Mouse (Mus musculus) adrenal gland, postnatal 14 days (tissue): ENCODE measurements around the gene Ablim1. TPM values are rescaled to one million over a fixed set of nuclear protein-coding genes. Genes with fewer than 3 reads are reported as not detected.
A peak's percentile ranks its signal among the peaks of the same experiment; 100 is the strongest.

ENCODE experiments used
- DNase-seq: peaks from one replicate; pipeline ENCODE4 v3.0.0; 2021; ENCODE audit warnings: mixed read lengths
- total RNA-seq: library from RNA; stranded (reverse); gene quantifications from 2 replicates; pipeline ENCODE4 v1.2.3, GENCODE M21; 2021

Gene Ablim1
- total RNA-seq, 1 experiment from 2014 or later = 68.8 TPM

DNA sequence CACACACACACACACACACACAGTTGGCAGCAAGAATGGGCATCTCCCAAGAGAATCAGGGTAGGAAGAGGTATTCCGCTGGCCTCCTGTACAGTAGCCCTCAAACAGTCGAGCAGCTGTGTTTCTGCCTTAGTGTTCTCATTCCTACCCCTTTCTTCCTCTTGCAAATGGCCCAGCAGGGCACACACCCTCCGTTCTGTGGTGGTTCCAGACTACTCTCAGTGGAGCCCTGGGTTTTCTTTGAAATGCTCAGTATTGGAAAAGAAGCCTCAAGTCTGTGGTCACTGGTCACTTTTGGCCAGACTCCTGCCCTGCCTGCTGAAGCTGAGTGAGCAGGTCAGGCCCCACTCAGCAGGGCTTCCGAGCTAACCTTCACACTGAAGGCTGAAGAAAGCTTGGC lies 305.1 kb downstream of the Ablim1 start:
- DNase-seq = no peak

- peak; percentile 81 for DNase-seq
Observed at GRCm38 (mm10) chr19:57007781-57008710, 306.7 kb downstream of the Ablim1 start, which contains the start of gene Afap1l2. Gene Afap1l2, minus strand, starts transcription at chr19:57008228.

DNA sequence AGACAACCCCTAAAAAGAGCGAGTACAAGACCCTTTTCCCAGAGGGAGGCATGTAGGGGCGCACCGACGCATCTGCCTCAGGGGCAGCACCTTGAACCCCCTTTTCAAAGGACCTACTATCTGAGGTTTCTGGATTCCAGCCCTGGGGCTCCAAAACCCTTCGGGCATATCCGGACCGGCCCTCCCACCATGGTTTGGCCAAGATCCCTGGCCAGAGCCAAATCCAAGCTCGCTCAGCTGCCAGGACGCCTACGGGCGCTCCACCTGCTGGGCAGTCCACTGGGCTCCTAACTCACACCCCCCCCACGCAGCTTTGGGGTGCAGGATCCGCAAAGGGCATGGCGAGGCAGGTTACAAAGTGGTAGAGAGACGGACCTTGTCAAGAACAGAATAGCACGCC lies 307.4 kb downstream of the Ablim1 start:
- DNase-seq = peak; percentile 65

- no peak for DNase-seq
Observed at GRCm38 (mm10) chr19:57006841-57007240, 307.9 kb downstream of the Ablim1 start.

GRCm38 (mm10) chr19:57005062-57005461 lies 309.7 kb downstream of the Ablim1 start:
- DNase-seq = no peak

- DNase-seq = peak; percentile 57
Observed at GRCm38 (mm10) chr19:57003460-57003810, 311.3 kb downstream of the Ablim1 start.

GRCm38 (mm10) chr19:57002741-57003459 lies 311.8 kb downstream of the Ablim1 start:
- no peak for DNase-seq

- DNase-seq = peak; percentile 4
Observed at GRCm38 (mm10) chr19:57001926-57002325, 312.8 kb downstream of the Ablim1 start.

DNA sequence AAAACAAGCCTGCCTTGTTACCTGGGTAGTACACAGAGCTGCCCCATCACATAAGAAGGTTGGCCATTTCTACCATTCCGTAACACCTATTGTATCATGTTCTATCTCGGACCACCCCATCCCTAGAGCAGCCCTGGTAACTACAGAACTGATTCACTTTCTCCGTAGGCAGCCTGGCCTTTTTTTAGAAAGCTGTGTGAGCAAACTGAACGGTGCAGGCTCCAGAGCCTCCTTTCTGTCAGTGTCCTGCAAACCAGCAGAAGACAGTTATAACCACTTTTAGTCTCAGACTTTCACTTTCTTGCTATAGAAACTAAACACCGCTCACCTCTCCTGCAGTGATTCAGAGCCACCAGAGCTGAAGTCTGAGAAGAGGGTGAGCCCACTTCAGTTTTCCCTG lies 314.1 kb downstream of the Ablim1 start:
- peak; percentile 0 for DNase-seq

GRCm38 (mm10) chr19:56999781-57000180 lies 314.9 kb downstream of the Ablim1 start:
- DNase-seq = peak; percentile 2

- no peak for DNase-seq
Observed at GRCm38 (mm10) chr19:56998910-56999309, 315.8 kb downstream of the Ablim1 start.

DNA sequence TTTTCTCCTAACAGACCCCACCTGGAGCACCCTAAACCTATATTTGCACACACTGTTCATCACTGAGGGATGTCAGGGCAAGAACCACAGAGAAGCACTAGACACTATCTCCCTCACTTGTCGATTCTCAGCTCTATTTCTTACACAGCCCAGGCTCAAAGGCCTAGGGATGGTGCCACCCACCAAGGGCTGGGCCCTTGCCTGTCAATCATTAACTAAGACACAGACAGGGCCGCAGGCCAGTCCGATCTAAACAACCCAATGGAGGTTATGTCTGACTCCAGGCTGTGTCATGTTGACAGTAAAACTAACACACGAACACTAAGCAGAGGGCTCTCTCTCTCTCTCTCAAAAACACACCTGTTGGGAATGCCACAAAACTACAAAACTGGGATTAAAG lies 316.4 kb downstream of the Ablim1 start:
- no peak for DNase-seq

- DNase-seq = peak; percentile 48
Observed at GRCm38 (mm10) chr19:56997164-56997599, 317.5 kb downstream of the Ablim1 start.

- no peak for DNase-seq
Observed at GRCm38 (mm10) chr19:56995441-56995840, 319.3 kb downstream of the Ablim1 start.

- peak; percentile 62 for DNase-seq
Observed at GRCm38 (mm10) chr19:56994653-56995052, 320.1 kb downstream of the Ablim1 start.

DNA sequence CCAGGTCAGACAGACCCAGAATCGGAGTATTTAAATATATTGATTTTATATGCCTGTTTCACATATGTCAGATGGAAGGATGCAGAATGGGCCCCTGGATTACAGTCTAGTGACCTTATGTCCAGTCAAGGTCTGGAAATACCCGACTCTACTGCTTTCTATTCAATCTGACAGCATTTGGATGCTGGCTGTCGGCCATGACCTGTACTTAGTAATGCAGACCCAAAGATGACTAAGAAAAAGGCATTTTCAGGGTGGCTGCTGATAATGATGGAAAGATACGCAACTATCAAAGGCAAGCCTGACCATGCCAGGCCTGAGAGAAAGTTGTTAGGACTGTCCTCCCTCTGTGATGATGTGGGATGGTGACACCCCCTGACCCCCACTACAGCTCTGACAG lies 321.0 kb downstream of the Ablim1 start:
- DNase-seq = peak; percentile 77

DNA sequence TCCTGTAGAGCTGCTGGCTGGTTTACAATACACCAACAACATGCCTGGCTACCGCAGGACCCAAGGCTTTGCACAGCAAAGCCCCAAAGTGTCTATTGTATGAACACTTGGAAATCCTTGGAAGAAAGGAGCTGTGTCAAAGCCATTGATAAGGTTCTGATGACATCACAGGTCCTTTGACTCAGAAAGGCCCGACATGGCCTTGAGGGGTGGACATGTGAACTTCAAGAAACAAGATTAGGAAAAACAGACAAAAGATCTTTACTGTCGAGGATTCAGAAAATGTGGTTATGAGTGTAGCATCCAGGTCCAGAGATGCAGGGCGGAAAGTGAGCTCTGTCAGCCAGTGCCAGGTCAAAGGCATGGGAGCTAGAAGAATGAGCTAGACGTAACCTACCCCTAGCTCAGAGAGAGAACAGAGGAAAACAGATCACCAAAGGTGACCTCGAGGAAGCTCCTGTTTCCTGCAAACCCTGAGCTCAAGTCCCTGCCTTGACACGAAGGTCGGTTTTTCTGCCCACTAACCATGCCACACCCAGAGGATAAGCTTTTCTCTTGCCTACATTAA lies 321.7 kb downstream of the Ablim1 start:
- peak; percentile 37 for DNase-seq

- DNase-seq = peak; percentile 65
Observed at GRCm38 (mm10) chr19:56990367-56991111, 324.2 kb downstream of the Ablim1 start.

GRCm38 (mm10) chr19:56989171-56989570 lies 325.5 kb downstream of the Ablim1 start:
- DNase-seq = no peak

DNA sequence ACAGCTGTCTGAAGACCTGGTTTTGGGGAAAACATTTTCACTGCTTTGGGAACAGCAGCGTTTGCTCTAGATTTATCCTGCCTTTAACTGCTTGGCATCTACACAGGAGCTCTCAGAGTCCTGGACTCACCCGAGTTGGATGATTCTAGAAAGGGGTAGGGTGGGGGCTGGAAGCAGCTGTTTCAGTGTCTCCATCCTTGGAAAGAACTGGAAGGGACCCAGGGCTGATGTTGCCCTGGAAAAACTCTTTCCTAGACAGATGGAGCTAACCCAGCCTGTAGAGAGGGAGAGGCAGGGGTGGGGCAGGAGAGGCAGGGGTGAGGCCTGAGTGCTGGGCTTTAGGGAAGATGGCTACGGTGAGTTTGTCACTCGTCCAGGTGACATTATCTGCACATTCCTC lies 330.5 kb downstream of the Ablim1 start:
- no peak for DNase-seq

GRCm38 (mm10) chr19:56983757-56984156 lies 331.0 kb downstream of the Ablim1 start:
- DNase-seq = no peak
